Mouse (Mus musculus): Measurements from ENCODE around the gene Ifna15.
"Not testable (repeated sequence)": the region's sequence is repeated elsewhere in the genome, so short reads cannot be mapped to it uniquely, and the experiment has no call there.

The Ifna15 gene

GRCm38 (mm10) chr4:88558145-88558544 lies at the start of gene Ifna15:
TSS of gene Ifna15 (minus strand) at chr4:88558245.
- not testable (repeated sequence) for DNase-seq (ENCODE audit: low read depth, low spot score)

- DNase-seq (ENCODE audit: low read depth, low spot score), result no peak
Observed at GRCm38 (mm10) chr4:88603276-88603675, 45.2 kb upstream of the Ifna15 start, which contains the start of gene Ifna12. TSS of gene Ifna12 (minus strand) at chr4:88603376.

GRCm38 (mm10) chr4:88592285-88592684 lies 34.2 kb upstream of the Ifna15 start, which contains the start of gene Ifna9:
TSS of gene Ifna9 (minus strand) at chr4:88592385.
- DNase-seq (ENCODE audit: low read depth, low spot score), result no peak

GRCm38 (mm10) chr4:88571698-88572097 lies 13.7 kb upstream of the Ifna15 start, which contains the start of gene Ifna14:
TSS of gene Ifna14 (minus strand) at chr4:88571798.
- DNase-seq (ENCODE audit: low read depth, low spot score), result no peak

GRCm38 (mm10) chr4:88561791-88562190 lies 3.7 kb upstream of the Ifna15 start:
- no peak for DNase-seq (ENCODE audit: low read depth, low spot score)

GRCm38 (mm10) chr4:88550161-88550945 lies 7.7 kb downstream of the Ifna15 start:
- no peak for DNase-seq (ENCODE audit: low read depth, low spot score)

GRCm38 (mm10) chr4:88547986-88548385 lies 10.1 kb downstream of the Ifna15 start:
- no peak for DNase-seq (ENCODE audit: low read depth, low spot score)

- DNase-seq (ENCODE audit: low read depth, low spot score), result peak; percentile 59
Observed at GRCm38 (mm10) chr4:88543649-88544234, 14.3 kb downstream of the Ifna15 start.

- no peak for DNase-seq (ENCODE audit: low read depth, low spot score)
Observed at GRCm38 (mm10) chr4:88537328-88537727, 20.7 kb downstream of the Ifna15 start.

- DNase-seq (ENCODE audit: low read depth, low spot score), result no peak
Observed at GRCm38 (mm10) chr4:88536640-88537039, 21.4 kb downstream of the Ifna15 start.

GRCm38 (mm10) chr4:88535742-88536141 lies 22.3 kb downstream of the Ifna15 start:
- no peak for DNase-seq (ENCODE audit: low read depth, low spot score)

GRCm38 (mm10) chr4:88534903-88535302 lies 23.1 kb downstream of the Ifna15 start:
- no peak for DNase-seq (ENCODE audit: low read depth, low spot score)

- DNase-seq (ENCODE audit: low read depth, low spot score), result no peak
Observed at GRCm38 (mm10) chr4:88533499-88533898, 24.5 kb downstream of the Ifna15 start.

- DNase-seq (ENCODE audit: low read depth, low spot score), result no peak
Observed at GRCm38 (mm10) chr4:88530892-88531291, 27.2 kb downstream of the Ifna15 start.

- DNase-seq (ENCODE audit: low read depth, low spot score), result no peak
Observed at GRCm38 (mm10) chr4:88530271-88530670, 27.8 kb downstream of the Ifna15 start.

- no peak for DNase-seq (ENCODE audit: low read depth, low spot score)
Observed at GRCm38 (mm10) chr4:88526379-88527049, 31.5 kb downstream of the Ifna15 start.

GRCm38 (mm10) chr4:88525393-88525792 lies 32.7 kb downstream of the Ifna15 start:
- no peak for DNase-seq (ENCODE audit: low read depth, low spot score)

GRCm38 (mm10) chr4:88523241-88523640 lies 34.8 kb downstream of the Ifna15 start:
- DNase-seq (ENCODE audit: low read depth, low spot score), result no peak

- no peak for DNase-seq (ENCODE audit: low read depth, low spot score)
Observed at GRCm38 (mm10) chr4:88522674-88523073, 35.4 kb downstream of the Ifna15 start, which contains the start of gene Ifnb1. TSS of gene Ifnb1 (minus strand) at chr4:88522774.

GRCm38 (mm10) chr4:88517957-88518356 lies 40.1 kb downstream of the Ifna15 start:
- no peak for DNase-seq (ENCODE audit: low read depth, low spot score)

GRCm38 (mm10) chr4:88515711-88516211 lies 42.3 kb downstream of the Ifna15 start:
- no peak for DNase-seq (ENCODE audit: low read depth, low spot score)

- no peak for DNase-seq (ENCODE audit: low read depth, low spot score)
Observed at GRCm38 (mm10) chr4:88515250-88515649, 42.8 kb downstream of the Ifna15 start.

Measured in brain, embryonic 18.5 days (tissue).